Mouse (Mus musculus): ENCODE data around the gene Prcc. TPM values are rescaled to one million over a fixed set of nuclear protein-coding genes. Genes with fewer than 3 reads are reported as not detected.

Gene Prcc
- polyA plus RNA-seq, 1 experiment from 2014 or later = 14.3 TPM

Other genes with a start within 250 kb of the Prcc start
- 0.33 and 0.53 TPM in 2 replicates for gene Lrrc71, start 137.0 kb downstream of the Prcc start, polyA plus RNA-seq (2016; fragmentation: Nextera tagmentation; extraction: Ambion mirVana)
- gene Ntrk1, start 90.4 kb downstream of the Prcc start, polyA plus RNA-seq (2016; fragmentation: Nextera tagmentation; extraction: Ambion mirVana) = 93.8 and 141 TPM in 2 replicates
- 1.4 and 1.9 TPM in 2 replicates for gene Insrr, start 88.7 kb downstream of the Prcc start, polyA plus RNA-seq (2016; fragmentation: Nextera tagmentation; extraction: Ambion mirVana)
- gene Pear1, start 61.3 kb downstream of the Prcc start, polyA plus RNA-seq (2016; fragmentation: Nextera tagmentation; extraction: Ambion mirVana) = 11.7 and 12.4 TPM in 2 replicates
- gene Sh2d2a, start 38.9 kb downstream of the Prcc start, polyA plus RNA-seq (2016; fragmentation: Nextera tagmentation; extraction: Ambion mirVana) = not detected in 2 replicates
- 225 and 233 TPM in 2 replicates for gene Hdgf, start 20.7 kb upstream of the Prcc start, polyA plus RNA-seq (2016; fragmentation: Nextera tagmentation; extraction: Ambion mirVana)
- gene Mrpl24, start 33.9 kb upstream of the Prcc start, polyA plus RNA-seq (2016; fragmentation: Nextera tagmentation; extraction: Ambion mirVana) = 78.4 and 81.7 TPM in 2 replicates
- gene Isg20l2, start 44.7 kb upstream of the Prcc start, polyA plus RNA-seq (2016; fragmentation: Nextera tagmentation; extraction: Ambion mirVana) = 60.7 and 64.1 TPM in 2 replicates
- 22.2 TPM in 2 replicates for gene Rrnad1, start 45.1 kb upstream of the Prcc start, polyA plus RNA-seq (2016; fragmentation: Nextera tagmentation; extraction: Ambion mirVana)
- 372 and 405 TPM in 2 replicates for gene Crabp2, start 63.1 kb upstream of the Prcc start, polyA plus RNA-seq (2016; fragmentation: Nextera tagmentation; extraction: Ambion mirVana)
- 140 and 169 TPM in 2 replicates for gene Nes, start 85.5 kb upstream of the Prcc start, polyA plus RNA-seq (2016; fragmentation: Nextera tagmentation; extraction: Ambion mirVana)
- 2.4 and 4.1 TPM in 2 replicates for gene Bcan, start 114.6 kb upstream of the Prcc start, polyA plus RNA-seq (2016; fragmentation: Nextera tagmentation; extraction: Ambion mirVana)
- gene Hapln2, start 142.0 kb upstream of the Prcc start, polyA plus RNA-seq (2016; fragmentation: Nextera tagmentation; extraction: Ambion mirVana) = 0.24 and 0.60 TPM in 2 replicates
- 28.9 and 29.1 TPM in 2 replicates for gene Gpatch4, start 157.5 kb upstream of the Prcc start, polyA plus RNA-seq (2016; fragmentation: Nextera tagmentation; extraction: Ambion mirVana)
- 129 and 141 TPM in 2 replicates for gene Naxe, start 172.9 kb upstream of the Prcc start, polyA plus RNA-seq (2016; fragmentation: Nextera tagmentation; extraction: Ambion mirVana)
- not detected in 2 replicates for gene Ttc24, start 192.7 kb upstream of the Prcc start, polyA plus RNA-seq (2016; fragmentation: Nextera tagmentation; extraction: Ambion mirVana)
- 14.1 and 14.3 TPM in 2 replicates for gene Iqgap3, start 196.4 kb upstream of the Prcc start, polyA plus RNA-seq (2016; fragmentation: Nextera tagmentation; extraction: Ambion mirVana)

All from neural tube, embryonic 12.5 days (tissue).